Mouse (Mus musculus) liver, adult (tissue): Measurements from ENCODE around the gene Galnt2.

Experiments used
- GATA4 ChIP-seq: IDR thresholded peaks from 2 replicates; pipeline ENCODE4 v1.6.1; 2014; ENCODE audit warnings: mild to moderate bottlenecking, low read length; ENCODE audit not compliant: insufficient replicate concordance

The Galnt2 gene

DNA sequence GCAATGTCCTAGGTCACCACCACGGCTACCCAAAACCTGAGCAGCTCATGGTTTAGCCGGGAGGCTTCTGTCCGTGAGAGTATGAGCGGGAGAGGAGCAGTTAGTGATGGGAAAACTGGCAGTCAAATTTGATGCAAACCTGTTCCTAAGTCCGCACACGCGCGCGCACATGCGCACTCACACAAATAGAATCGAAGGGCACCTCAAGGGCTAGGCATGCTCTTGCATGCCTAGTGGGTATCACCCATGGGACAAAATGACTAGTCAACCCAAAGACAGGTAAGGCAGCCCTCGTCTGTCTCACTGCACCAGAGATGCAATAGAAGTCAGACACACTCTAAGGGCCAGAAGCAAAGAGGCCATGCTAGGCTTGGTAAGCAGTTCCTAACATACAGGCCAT lies 145.2 kb downstream of the Galnt2 start:
- no peak for TF ChIP-seq GATA4

GRCm38 (mm10) chr8:124379289-124379688 lies 148.1 kb downstream of the Galnt2 start:
- no peak for TF ChIP-seq GATA4

DNA sequence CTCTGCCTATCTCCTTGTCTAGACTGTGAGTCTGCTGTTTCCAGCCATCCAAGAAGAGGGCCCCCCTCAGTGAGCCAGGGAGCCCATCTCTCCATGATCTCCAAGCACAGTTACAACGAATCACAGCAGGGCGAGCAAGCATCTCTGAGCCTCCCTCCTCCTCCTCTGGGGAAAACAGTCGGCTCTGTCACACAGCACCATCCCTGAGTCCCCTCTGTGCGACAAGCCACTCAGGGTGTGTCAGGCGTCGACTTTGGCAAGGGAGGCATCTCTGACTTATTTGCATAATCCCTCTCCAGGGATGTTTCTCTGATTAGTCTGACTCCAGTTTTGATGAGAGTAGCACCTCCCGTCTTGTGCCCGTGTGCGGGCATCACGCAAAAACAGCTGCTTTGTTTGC lies 151.0 kb downstream of the Galnt2 start:
- TF ChIP-seq GATA4, result no peak

GRCm38 (mm10) chr8:124384336-124384735 lies 153.1 kb downstream of the Galnt2 start:
- TF ChIP-seq GATA4, result no peak

- TF ChIP-seq GATA4, result no peak
Observed at GRCm38 (mm10) chr8:124386225-124386899, 155.2 kb downstream of the Galnt2 start.

- TF ChIP-seq GATA4, result no peak
Observed at GRCm38 (mm10) chr8:124389495-124389894, 158.3 kb downstream of the Galnt2 start.

DNA sequence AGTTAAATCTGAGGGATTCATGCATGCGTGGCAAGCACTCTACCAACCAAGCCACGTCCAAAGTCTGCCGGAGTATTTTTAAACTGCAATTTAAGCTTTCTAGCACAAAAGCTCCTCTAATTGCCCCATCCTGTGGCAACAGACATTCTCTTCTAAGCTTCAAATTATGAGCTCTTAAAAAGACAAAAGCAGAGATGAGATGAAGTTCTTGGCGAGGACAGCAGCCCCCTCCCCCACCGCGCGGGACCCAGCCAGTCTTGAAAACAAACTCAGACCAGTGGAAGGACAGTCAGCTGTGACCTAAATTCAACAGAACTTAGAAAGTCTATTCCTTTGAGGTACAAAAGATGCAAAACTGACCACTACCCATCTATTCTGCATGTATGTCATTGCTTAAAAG lies 160.0 kb downstream of the Galnt2 start:
- no peak for TF ChIP-seq GATA4

GRCm38 (mm10) chr8:124392271-124393012 lies 161.3 kb downstream of the Galnt2 start:
- no peak for TF ChIP-seq GATA4

DNA sequence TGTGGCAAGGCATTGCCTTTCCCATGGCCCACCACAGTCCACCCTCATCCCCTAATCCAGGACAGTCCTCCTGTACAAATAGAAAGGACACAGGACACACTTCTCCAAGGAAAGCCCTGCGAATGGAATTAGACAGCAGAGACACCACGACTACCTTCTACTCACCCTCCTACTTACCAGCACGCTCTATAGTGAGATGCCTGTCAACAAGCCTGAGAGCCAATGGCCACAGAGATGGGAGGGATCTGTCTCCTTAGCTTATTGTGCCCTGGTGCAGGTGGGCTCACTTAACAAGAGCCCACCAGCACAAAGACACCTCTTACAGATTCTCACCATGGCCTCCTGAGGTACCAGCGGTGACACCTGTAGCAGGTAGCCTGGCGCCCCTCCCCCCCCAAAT lies 161.8 kb downstream of the Galnt2 start:
- no peak for TF ChIP-seq GATA4

GRCm38 (mm10) chr8:124393927-124394326 lies 162.7 kb downstream of the Galnt2 start:
- TF ChIP-seq GATA4, result no peak

DNA sequence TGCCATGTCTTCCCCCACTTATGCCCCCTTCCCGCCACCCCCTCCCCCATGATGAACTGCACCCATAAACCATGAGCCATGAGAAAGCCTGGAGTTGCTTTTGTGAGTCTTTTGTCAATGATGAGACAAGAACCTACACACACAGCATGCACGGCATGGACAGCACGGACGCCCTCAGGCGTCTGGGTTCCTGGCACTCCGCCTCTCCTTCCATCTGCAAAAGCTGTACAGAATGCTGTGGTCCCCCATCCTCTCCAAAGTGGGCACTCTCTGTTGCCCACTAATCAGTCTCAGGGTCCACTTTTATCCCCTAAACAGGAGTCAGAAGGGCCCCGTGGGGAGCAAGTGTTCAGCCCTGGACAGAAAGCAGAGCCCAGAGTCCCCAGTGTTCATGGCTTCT lies 163.8 kb downstream of the Galnt2 start:
- TF ChIP-seq GATA4, result no peak
